Mouse (Mus musculus): Measurements from ENCODE around the gene Spock2.

DNA sequence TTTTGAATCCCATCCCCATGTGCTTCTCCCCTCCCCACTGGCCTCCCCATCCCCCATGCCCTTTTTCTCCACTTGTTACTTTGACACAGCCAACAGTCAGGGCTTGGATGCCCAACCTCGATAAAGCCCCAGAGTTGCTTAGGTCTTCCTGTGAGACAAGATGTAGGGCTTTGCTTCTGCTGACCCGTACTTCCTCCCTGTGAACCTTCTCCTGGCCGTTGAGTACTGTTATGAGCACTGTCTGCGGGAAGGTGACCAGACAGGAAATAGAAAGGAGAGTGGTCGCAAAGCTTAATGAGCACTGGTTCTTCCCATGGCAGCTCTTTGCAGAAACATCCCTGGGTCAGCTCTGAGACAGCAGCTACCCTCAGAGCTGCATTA lies 25.4 kb upstream of the Spock2 start:
- TF ChIP-seq CTCF (IDR thresholded peaks at IDR 0.05; ENCODE audit: low read depth) (no peak), EP300 (IDR thresholded peaks at IDR 0.05; ENCODE audit: low read depth) (no peak)
